Mouse (Mus musculus) A20 (cell line): ENCODE results near the gene Mllt11.
"Not testable (repeated sequence)": the region's sequence is repeated elsewhere in the genome, so short reads cannot be mapped to it uniquely, and the experiment has no call there.

Source experiments
- DNase-seq: peaks from one replicate; pipeline ENCODE4 v3.0.0-alpha.2; 2011; ENCODE audit warnings: low read depth, low spot score

The Mllt11 gene

DNA sequence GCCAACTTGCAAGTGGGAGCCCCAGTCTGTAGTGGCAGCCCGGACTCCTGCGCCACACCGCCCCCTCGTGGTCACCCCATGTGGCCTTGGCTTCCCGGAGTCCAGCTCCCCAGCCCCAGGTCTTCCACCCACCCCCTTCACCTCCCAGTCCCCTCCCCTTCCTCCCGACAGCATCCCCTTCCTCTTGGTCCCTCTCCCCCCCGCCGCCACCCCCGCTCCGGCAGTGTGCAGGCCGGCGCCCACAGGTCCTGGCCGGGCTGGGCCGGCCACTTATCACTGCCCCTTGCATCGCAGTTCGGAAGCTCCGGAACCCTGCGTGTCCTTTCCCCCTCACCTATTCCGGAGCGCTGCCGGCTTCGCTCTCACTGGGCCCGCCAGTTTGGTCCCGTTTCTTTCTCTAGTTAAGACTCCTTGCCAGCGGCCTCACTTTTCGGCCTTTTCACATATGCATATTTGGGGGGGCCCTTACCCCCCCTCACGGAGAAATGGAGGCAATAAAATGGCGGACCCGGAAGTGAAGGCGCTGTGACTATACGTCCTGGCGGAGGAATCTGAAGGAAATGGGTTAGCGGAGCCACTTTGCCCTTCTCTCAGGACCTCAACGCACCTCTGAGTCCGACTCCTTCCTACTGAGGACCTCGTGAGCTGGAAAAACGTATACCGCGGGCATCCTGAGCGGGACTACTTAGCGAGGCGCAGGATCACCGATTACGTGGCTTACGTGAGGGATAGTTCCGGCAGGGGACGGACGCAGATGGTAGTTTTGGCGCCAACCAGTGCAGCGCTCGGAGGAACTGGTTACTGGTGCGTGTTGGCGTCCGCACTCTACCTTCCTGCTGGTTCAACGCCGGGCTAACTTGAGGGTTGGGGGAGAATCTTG, 14.5 kb downstream of the Mllt11 start, which contains the start of gene Gabpb2:
Gene Gabpb2 (minus strand): TSS at position 662 of the 880 bp plus-strand sequence.
- peak; percentile 99 for DNase-seq

DNA sequence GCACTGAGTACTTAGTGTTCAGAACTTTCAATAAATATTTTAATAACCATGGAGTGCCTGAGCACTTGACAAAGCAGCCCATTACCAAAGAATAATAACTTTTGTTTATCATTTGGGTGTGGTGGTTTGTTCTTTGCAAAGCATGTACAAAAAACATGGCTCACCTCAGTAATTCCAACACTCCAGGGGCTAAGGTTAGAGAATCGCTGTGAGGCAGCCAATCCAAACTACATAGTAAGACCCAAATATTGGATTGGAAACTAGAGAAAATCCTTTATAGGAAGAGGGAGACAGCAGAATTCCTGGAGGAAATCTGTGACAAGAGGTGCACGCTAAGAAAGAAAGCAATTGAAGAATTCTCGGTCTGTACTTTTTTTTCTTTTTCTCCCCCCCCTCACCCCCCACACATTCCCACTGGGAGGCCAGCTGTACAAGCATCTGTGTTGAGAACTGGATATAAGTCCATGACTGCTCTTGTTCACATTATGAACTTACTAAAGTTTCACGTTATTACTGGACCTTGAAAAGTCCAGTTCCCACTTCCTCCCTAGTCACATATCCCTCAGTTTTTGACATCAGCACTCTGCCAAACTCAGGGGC, 15.2 kb downstream of the Mllt11 start:
- no peak for DNase-seq

DNA sequence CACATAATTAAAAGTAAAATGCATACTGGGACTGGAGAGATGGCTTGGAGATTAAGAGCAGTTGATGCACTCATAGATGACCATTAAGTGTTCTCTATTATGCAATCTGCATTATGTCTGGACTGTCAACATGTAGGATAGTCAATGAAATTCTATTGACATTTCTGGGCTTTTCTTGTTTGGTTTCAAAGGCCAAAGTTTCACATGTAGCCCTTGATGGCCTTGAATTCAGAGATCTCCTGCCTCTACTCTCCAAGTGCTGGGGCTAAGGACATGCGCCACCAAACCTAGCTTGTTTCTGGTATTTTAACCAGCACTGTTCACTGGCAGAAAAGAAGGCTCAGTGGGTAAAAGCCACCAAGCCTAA, 18.4 kb downstream of the Mllt11 start:
- no peak for DNase-seq

GRCm38 (mm10) chr3:95212889-95213608, 18.9 kb downstream of the Mllt11 start:
- not testable (repeated sequence) for DNase-seq

GRCm38 (mm10) chr3:95210585-95210984, 21.4 kb downstream of the Mllt11 start:
- DNase-seq: no peak

GRCm38 (mm10) chr3:95208286-95208685, 23.7 kb downstream of the Mllt11 start:
- no peak for DNase-seq

- DNase-seq: no peak
These were observed 28.1 kb downstream of the Mllt11 start for GRCm38 (mm10) chr3:95203880-95204279.

DNA sequence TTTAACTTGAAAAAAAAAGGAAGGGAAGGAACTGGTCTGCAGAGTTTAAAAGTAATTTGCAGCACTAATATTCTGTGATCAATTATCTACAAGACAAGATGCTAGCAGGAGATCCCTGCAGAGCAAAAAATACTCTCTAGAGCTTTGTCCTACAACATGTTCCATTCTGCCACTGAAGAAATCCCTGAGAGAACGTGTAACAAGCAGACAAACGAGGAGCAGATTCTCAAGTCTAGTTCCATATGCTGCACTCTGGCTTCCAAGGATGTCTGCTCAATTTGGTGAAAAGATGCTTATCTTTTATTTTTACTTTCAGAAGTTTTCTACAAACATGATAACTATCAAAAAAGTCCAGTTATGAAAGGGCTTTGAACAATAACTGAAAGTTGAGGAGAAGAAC, 31.4 kb downstream of the Mllt11 start:
- no peak for DNase-seq

- DNase-seq: no peak
These were observed 31.8 kb downstream of the Mllt11 start for GRCm38 (mm10) chr3:95200132-95200531.

- no peak for DNase-seq
These were observed 32.9 kb downstream of the Mllt11 start for GRCm38 (mm10) chr3:95199101-95199500.

- no peak for DNase-seq
These were observed 36.2 kb downstream of the Mllt11 start for GRCm38 (mm10) chr3:95195772-95196171.

DNA sequence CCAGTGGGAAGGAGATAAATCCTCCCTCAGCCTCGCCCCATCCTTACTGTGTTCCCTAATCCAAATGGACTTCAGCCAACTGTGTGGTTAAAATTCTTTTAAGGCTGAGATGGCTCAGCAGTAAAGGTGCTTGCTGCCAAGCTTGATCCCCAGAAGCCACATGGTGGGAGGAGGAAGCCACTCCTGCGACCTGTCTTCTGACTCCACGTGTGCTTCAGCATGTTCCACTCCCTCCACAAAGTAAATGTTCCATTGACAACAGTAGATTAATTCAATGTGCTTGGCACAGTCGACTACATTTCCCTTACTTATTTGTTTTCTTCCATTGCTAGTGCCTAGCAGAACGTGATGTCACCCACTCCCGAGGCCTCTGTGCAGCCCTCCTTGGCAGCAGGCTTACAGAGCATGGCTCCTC, 37.2 kb downstream of the Mllt11 start:
- no peak for DNase-seq

GRCm38 (mm10) chr3:95186888-95187287, 45.1 kb downstream of the Mllt11 start:
- no peak for DNase-seq

DNA sequence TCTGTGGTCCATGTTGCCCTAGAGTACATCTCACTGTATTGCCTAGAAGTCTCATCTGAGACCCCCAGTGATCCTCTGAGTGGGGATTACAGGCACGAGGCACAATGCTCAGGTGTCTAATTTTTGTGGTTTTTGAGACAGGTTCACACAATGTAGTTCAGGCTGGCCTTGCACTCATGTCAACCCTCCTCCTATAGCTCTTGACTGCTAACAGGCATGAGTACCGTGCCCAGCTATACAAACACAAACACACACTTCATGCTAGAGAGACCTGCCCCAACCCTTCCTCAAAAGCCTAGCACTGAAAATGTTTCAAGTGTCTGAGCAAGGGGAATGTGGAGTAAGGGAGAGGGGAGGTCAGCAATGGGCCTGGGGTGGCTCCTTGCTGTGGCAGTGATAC, 45.9 kb downstream of the Mllt11 start:
- DNase-seq: no peak

- DNase-seq: no peak
These were observed 47.0 kb downstream of the Mllt11 start for GRCm38 (mm10) chr3:95184796-95185577.

- DNase-seq: no peak
These were observed 50.1 kb downstream of the Mllt11 start for GRCm38 (mm10) chr3:95181841-95182240.

- DNase-seq: no peak
These were observed 52.1 kb downstream of the Mllt11 start for GRCm38 (mm10) chr3:95179890-95180289.

- DNase-seq: no peak
These were observed 53.0 kb downstream of the Mllt11 start for GRCm38 (mm10) chr3:95178948-95179347.

GRCm38 (mm10) chr3:95177583-95177982, 54.4 kb downstream of the Mllt11 start:
- no peak for DNase-seq

DNA sequence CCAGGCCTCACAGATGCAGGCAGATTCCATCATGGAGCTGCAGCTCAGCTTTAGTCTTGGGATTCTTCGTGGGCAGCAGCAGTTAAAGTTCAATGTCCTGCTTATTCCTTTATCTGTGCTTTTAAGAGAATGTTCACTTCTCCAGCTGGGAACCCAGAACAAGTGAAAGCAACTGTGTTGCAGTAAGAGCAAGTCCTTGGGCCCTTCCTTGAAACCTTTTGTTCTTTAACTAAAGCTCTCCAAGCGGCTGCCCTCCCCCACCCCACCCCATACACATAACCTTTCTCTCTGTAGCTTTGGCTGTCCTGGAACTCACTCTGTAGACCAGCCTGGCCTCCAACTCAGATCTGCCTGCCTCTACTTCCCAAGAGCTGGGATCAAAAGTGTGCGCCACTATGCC, 55.5 kb downstream of the Mllt11 start:
- no peak for DNase-seq

DNA sequence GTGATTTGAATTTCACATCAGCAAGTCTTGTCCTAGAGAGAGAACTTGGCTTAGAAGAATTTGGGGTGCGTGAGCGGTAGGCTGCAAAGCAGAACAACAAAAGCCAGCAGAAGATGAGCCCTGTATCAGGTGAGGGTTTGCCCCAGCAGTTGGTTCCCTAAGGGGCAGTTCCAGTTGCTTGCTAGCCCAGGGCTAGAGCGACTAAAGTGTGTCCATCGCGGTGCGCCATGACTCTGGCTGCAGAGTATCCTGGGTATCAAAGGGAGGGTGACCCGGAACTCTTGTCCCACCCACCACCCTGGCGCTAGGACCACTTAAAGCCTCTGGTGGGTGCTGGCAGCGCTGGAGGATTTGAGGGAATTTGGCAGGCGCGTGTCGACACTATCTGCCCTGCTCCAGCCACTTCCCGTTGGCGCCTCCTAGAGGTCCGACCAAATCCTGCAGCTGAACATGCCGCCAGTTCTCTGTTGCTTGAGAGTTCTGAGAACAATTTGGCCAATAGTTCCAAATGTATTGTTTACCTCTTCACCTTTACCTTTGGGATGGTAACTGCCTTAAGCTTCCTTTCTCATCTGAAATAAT, 57.9 kb downstream of the Mllt11 start:
- peak; percentile 59 for DNase-seq
